Mouse (Mus musculus) G1E (cell line): ENCODE results near the gene Tbc1d21. TPM values are rescaled to one million over a fixed set of nuclear protein-coding genes. Genes with fewer than 3 reads are reported as not detected.

Source experiments
- ATAC-seq: 2 replicates; pipeline ENCODE4 v1.8.0; 2016; ENCODE audit warnings: mild to moderate bottlenecking; ENCODE audit not compliant: insufficient number of reproducible peaks, poor library complexity, low FRiP score, severe bottlenecking; ENCODE audit errors: extremely low read depth
- DNase-seq: peaks from one replicate; pipeline ENCODE4 v3.0.0; 2012; ENCODE audit warnings: low spot score
- H3K27me3 ChIP-seq: 2 replicates; pipeline ENCODE4 v1.6.1; 2012; ENCODE audit warnings: mild to moderate bottlenecking, low read length, inconsistent platforms; ENCODE audit not compliant: insufficient read depth
- H3K36me3 ChIP-seq: replicated peaks from 2 replicates; pipeline ENCODE3; 2012; ENCODE audit warnings: mild to moderate bottlenecking, inconsistent platforms
- H3K4me1 ChIP-seq: 2 replicates; pipeline ENCODE4 v1.6.1; 2012; ENCODE audit warnings: low read depth, low read length, inconsistent platforms, mixed read lengths; ENCODE audit not compliant: insufficient read depth
- H3K4me3 ChIP-seq: 2 replicates; pipeline ENCODE4 v1.5.1; 2012; ENCODE audit warnings: low read depth, mild to moderate bottlenecking, inconsistent platforms, low read length, moderate library complexity, mixed read lengths
- H3K9me3 ChIP-seq: replicated peaks from 2 replicates; pipeline ENCODE4 v1.6.1; 2012; ENCODE audit warnings: inconsistent platforms
- CTCF ChIP-seq: IDR thresholded peaks from 2 replicates; pipeline ENCODE4 v1.5.1; 2012; ENCODE audit warnings: low read depth, low read length, inconsistent platforms, mixed read lengths
- GATA1 ChIP-seq: IDR thresholded peaks from 2 replicates; pipeline ENCODE4 v1.6.1; 2012; ENCODE audit warnings: borderline replicate concordance, low read length, inconsistent platforms, mixed read lengths
- GATA2 ChIP-seq: IDR thresholded peaks from 2 replicates; pipeline ENCODE4 v1.6.1; 2012; ENCODE audit warnings: low read depth, low read length, inconsistent platforms, borderline replicate concordance
- POLR2AphosphoS5 ChIP-seq: IDR thresholded peaks from 2 replicates; pipeline ENCODE4 v1.6.1; 2012; ENCODE audit warnings: low read depth, low read length, inconsistent platforms; ENCODE audit not compliant: insufficient replicate concordance
- TAL1 ChIP-seq: conservative IDR thresholded peaks from 2 replicates; pipeline ENCODE4 v1.6.1; 2012; ENCODE audit warnings: low read depth, low read length, inconsistent platforms, mixed read lengths
- polyA plus RNA-seq: library from polyadenylated mRNA; stranded (reverse); fragments of >175 nt; gene quantifications from 2 replicates; pipeline ENCODE4 v1.2.3, GENCODE M21; 2012
- total RNA-seq, 2 experiments: library from RNA; stranded (forward) in 1 of 2; stranded (reverse) in 1 of 2; fragments of 200-1000 nt in 1 of 2; fragments of >200 nt in 1 of 2; fragmentation: Nextera tagmentation in 1 of 2; gene quantifications; 2 replicates each; pipeline ENCODE4 v1.2.3; 2014 to 2017

Gene Tbc1d21
- not detected in 2 replicates for total RNA-seq (2014; fragmentation: Nextera tagmentation)
- total RNA-seq (2017) = not detected in 2 replicates
- polyA plus RNA-seq = not detected in 2 replicates

DNA sequence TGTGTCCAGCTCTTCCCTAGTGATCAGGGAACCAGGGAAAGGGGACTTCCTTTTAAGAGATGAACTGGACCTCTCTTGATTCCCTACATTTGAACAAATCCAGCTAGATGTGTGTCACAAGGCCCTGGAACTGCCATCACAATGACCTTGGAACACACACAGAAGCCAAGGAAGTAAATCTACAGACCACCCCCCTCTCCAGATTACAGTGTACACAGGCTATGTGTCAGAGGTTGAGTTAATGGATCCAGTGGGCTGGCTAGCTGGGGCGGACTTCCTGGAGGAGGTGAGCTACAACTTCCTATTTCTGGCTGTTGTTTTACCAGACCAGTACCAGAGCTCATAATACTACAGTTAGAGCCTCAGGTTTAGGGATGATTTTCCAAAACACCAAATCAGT lies at the start of gene Tbc1d21:
TSS of gene Tbc1d21 (minus strand) at position 101 of the 400 bp plus-strand sequence.
- DNase-seq = no peak
- Histone ChIP-seq H3K27me3 (no peaks in the 10 kb centered on the region), H3K4me3 (no peak within 1 kb of the TSS), H3K9me3 (no peaks in the 10 kb centered on the region), H3K4me1 (no peaks in the 10 kb centered on the region), H3K36me3 (no peaks in the 10 kb centered on the region)
- TF ChIP-seq POLR2AphosphoS5 (no peak), GATA2 (no peak)
- no peak for ATAC-seq

DNA sequence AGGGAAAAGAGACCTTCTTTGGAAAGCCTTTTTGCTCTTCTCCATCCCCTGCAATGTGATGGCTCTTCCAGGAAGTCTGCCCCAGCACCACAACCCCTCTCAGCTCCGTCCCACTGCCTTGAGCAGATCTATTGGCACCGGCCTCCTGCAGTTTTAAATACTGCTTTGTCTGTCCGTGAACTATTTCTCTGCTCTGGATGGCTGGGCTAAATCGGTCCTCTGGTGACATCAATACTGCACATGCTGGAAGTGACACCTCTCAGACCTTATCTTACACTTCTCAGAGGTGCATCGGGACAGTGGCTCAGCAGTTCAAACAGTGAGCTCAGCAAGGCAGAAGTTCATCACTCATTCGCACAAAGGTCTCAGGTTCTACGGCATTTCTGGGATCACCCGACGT lies 41.3 kb upstream of the Tbc1d21 start:
- H3K4me3 ChIP-seq = no peak overlapping the region
- no peaks in the 10 kb centered on the region for H3K36me3 ChIP-seq
- H3K4me1 ChIP-seq = no peaks in the 10 kb centered on the region
- TF ChIP-seq POLR2AphosphoS5 (no peak), CTCF (no peak), TAL1 (no peak), GATA2 (no peak), GATA1 (no peak)
- DNase-seq (no peak), ATAC-seq (no peak)
- H3K9me3 ChIP-seq = no peaks in the 10 kb centered on the region
- H3K27me3 ChIP-seq = no peaks in the 10 kb centered on the region; the same call in 1 of the 2 replicates

DNA sequence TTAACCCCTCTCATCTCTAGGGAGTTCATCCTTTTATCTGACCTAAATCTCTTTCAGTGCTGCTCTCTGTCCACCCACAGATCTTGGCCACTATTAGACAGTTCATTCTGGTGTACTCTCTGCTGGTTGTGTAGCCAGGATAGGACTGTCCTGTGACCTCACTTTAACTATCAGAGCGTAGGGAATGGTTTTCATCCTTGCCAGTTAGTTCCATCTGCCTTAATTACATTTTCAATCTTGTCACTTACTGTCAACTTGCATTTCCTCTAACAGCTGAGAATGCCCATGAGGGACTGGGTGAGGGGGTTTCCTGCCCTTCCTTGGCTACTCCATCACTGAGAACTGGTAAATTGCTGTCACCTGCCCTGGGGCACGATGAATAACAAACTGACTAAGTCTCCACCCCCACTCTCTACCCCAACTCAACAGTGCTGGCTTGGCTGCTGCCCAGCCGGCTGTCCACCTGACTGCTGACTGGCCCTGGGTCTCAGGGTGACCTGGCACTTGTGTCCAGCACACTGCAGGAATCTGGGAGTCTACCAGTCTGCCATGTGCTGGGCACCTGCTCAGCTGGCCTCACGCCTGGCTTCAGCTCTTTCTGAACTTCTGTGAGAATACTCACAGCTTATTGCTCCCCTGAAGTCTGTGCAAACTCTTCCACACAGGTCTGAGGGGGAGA lies 39.9 kb upstream of the Tbc1d21 start:
- TF ChIP-seq GATA1 = no peak
- no peak for TF ChIP-seq CTCF
- TF ChIP-seq POLR2AphosphoS5 = no peak
- no peak for TF ChIP-seq TAL1
- no peak for TF ChIP-seq GATA2
- Histone ChIP-seq H3K4me1 (no peaks in the 10 kb centered on the region), H3K4me3 (no peak overlapping the region), H3K36me3 (no peaks in the 10 kb centered on the region), H3K27me3 (no peaks in the 10 kb centered on the region; the same call in 1 of the 2 replicates), H3K9me3 (no peaks in the 10 kb centered on the region)
- ATAC-seq = no peak
- DNase-seq = no peak

DNA sequence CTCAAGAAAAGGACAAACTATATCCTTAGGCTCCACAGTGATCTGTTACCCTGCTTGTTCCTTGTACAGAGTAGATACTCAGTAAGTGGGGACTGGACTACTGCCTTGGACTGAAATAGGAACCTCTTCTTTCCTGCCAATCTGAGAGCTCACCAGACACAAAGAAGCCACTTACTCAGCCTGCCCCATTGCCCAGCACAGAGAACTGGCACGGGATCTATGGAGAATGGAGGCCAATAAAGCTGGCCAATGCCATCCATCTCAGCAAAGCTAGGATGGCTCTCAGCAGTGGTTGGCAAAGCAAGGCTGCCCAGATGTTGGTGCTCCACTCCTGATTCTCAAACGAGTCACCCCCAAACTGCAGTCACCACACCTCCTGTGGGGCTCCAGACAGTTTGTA lies 39.0 kb upstream of the Tbc1d21 start:
- Histone ChIP-seq H3K4me1 (no peaks in the 10 kb centered on the region), H3K4me3 (no peak overlapping the region), H3K36me3 (no peaks in the 10 kb centered on the region), H3K27me3 (no peaks in the 10 kb centered on the region; the same call in 1 of the 2 replicates), H3K9me3 (no peaks in the 10 kb centered on the region)
- TF ChIP-seq POLR2AphosphoS5 (no peak), GATA1 (no peak), TAL1 (no peak), GATA2 (no peak), CTCF (no peak)
- DNase-seq = no peak
- no peak for ATAC-seq

DNA sequence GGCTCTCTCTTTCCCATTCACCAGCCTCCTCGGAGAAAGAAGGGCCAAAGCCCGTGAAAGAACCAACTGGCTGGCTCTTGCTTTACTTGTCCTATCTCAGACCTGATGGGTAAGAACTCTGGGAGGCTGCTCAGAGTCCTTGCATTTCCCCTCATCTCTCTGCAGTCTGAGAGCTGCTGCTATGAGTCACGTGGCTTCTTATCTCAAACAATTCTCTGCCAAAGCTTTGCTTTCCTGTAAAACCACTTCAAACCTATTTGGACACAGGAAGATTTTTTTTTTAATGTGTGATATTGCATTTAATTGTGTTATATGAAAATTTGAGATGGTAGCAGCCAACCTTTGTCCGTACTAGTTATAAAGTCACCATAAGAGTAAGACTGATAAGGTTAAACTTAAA lies 34.2 kb upstream of the Tbc1d21 start:
- DNase-seq = no peak
- H3K36me3 ChIP-seq = no peaks in the 10 kb centered on the region
- TF ChIP-seq GATA2 (no peak), TAL1 (no peak), CTCF (no peak), GATA1 (no peak), POLR2AphosphoS5 (no peak)
- no peaks in the 10 kb centered on the region for H3K27me3 ChIP-seq
- no peaks in the 10 kb centered on the region for H3K9me3 ChIP-seq
- no peak overlapping the region for H3K4me3 ChIP-seq
- no peak for ATAC-seq
- no peaks in the 10 kb centered on the region for H3K4me1 ChIP-seq

DNA sequence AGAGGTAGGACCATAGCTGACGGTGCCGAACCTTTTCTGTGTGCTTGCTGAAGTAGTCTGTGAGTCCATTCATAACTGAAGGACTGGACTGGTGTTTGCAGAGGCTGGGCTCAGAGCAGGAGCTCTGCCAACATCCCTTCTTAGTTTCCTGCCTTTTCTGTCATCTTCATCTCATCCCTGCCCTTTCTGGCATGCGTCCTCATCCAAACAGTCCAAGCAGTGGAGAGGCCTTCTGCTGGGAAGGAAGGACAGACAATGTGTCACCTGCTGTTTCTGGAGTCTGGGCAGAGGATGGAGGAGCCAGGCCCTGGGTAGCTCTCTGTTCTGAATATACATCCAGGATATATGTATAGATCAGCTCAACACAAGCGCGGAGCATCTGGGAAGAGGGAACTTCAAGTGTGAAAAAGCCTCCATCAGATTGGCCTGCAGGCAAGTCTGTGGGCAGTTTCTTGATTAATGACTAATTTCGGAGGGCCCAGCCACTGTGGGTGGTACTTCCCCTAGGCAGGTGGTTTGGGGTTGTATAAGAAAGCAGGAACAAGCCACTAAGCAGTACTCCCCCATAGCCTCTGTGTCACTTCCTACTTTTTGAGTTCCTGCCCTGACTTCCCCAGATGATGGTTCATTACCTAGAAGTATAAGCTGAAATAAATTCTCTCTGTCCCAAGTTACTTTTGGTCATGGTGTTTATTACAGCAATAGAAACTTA lies 31.3 kb upstream of the Tbc1d21 start:
- Histone ChIP-seq H3K27me3 (no peaks in the 10 kb centered on the region), H3K4me1 (no peaks in the 10 kb centered on the region), H3K36me3 (no peaks in the 10 kb centered on the region), H3K4me3 (no peak overlapping the region), H3K9me3 (no peaks in the 10 kb centered on the region)
- ATAC-seq = no peak
- no peak for DNase-seq
- TF ChIP-seq GATA1 = no peak
- TF ChIP-seq TAL1 = no peak
- no peak for TF ChIP-seq GATA2

DNA sequence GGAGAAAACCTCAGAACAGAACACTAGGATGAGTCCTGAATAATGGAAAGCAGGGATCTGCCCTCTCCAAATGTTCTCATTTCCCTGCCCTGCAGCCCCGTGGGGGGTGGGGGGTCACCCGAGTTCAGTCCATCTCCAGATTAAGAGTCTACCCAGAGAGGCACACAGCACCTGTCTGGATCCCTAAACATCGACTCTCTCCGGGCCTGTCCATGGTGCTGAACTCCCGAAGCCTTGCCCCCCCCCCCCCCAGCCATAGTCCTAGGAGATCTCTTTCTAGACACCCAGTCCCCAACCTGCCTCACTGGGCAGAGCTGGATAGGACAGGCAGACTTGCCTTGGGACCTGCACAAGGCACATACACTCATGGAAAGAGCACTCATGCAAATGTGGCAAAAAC lies 29.4 kb upstream of the Tbc1d21 start:
- H3K4me3 ChIP-seq = no peak overlapping the region
- no peak for DNase-seq
- TF ChIP-seq POLR2AphosphoS5 (no peak), GATA1 (no peak)

More for the DNA sequence above, 29.4 kb upstream of the Tbc1d21 start:
- H3K4me1 ChIP-seq = no peaks in the 10 kb centered on the region
- no peaks in the 10 kb centered on the region for H3K36me3 ChIP-seq
- H3K9me3 ChIP-seq = no peaks in the 10 kb centered on the region
- ATAC-seq = no peak
- H3K27me3 ChIP-seq = no peaks in the 10 kb centered on the region; the same call in 1 of the 2 replicates
